Mouse (Mus musculus) neural tube, embryonic 10.5 days (tissue): ENCODE data around the gene Tm7sf3.

Experiments used
- DNase-seq: peaks from one replicate; pipeline ENCODE4 v3.0.0-alpha.2; 2017; ENCODE audit warnings: low spot score; ENCODE audit errors: extremely low spot score

Tm7sf3 gene

GRCm38 (mm10) chr6:146642276-146643183 lies at the start of gene Tm7sf3, which contains the start of gene Med21:
Tm7sf3 (minus strand) TSS chr6:146642824.
Med21 (plus strand) TSS chr6:146642547.
- peak; percentile 98 for DNase-seq

GRCm38 (mm10) chr6:146688861-146689260 lies 46.2 kb upstream of the Tm7sf3 start:
- no peak for DNase-seq

- no peak for DNase-seq
Observed at GRCm38 (mm10) chr6:146688010-146688409, 45.4 kb upstream of the Tm7sf3 start.

- DNase-seq, result no peak
Observed at GRCm38 (mm10) chr6:146686463-146687196, 44.0 kb upstream of the Tm7sf3 start.

GRCm38 (mm10) chr6:146685781-146686308 lies 43.2 kb upstream of the Tm7sf3 start:
- DNase-seq, result no peak

- no peak for DNase-seq
Observed at GRCm38 (mm10) chr6:146683881-146684280, 41.3 kb upstream of the Tm7sf3 start.

GRCm38 (mm10) chr6:146678136-146679070 lies 35.8 kb upstream of the Tm7sf3 start:
- no peak for DNase-seq

GRCm38 (mm10) chr6:146676904-146677303 lies 34.3 kb upstream of the Tm7sf3 start:
- DNase-seq, result no peak

GRCm38 (mm10) chr6:146674881-146675536 lies 32.4 kb upstream of the Tm7sf3 start:
- no peak for DNase-seq

- DNase-seq, result no peak
Observed at GRCm38 (mm10) chr6:146674420-146674819, 31.8 kb upstream of the Tm7sf3 start.

- no peak for DNase-seq
Observed at GRCm38 (mm10) chr6:146673696-146674095, 31.1 kb upstream of the Tm7sf3 start.

GRCm38 (mm10) chr6:146672106-146672505 lies 29.5 kb upstream of the Tm7sf3 start:
- no peak for DNase-seq

GRCm38 (mm10) chr6:146670956-146671855 lies 28.6 kb upstream of the Tm7sf3 start:
- DNase-seq, result no peak

GRCm38 (mm10) chr6:146668606-146669005 lies 26.0 kb upstream of the Tm7sf3 start:
- no peak for DNase-seq

GRCm38 (mm10) chr6:146666811-146667210 lies 24.2 kb upstream of the Tm7sf3 start:
- no peak for DNase-seq

GRCm38 (mm10) chr6:146665408-146665807 lies 22.8 kb upstream of the Tm7sf3 start:
- DNase-seq, result no peak

- DNase-seq, result no peak
Observed at GRCm38 (mm10) chr6:146664917-146665316, 22.3 kb upstream of the Tm7sf3 start.

- no peak for DNase-seq
Observed at GRCm38 (mm10) chr6:146664116-146664515, 21.5 kb upstream of the Tm7sf3 start.

- DNase-seq, result peak; percentile 19
Observed at GRCm38 (mm10) chr6:146662679-146663078, 20.1 kb upstream of the Tm7sf3 start.
